Mouse (Mus musculus): ENCODE measurements around the gene Aamp.

Aamp gene

DNA sequence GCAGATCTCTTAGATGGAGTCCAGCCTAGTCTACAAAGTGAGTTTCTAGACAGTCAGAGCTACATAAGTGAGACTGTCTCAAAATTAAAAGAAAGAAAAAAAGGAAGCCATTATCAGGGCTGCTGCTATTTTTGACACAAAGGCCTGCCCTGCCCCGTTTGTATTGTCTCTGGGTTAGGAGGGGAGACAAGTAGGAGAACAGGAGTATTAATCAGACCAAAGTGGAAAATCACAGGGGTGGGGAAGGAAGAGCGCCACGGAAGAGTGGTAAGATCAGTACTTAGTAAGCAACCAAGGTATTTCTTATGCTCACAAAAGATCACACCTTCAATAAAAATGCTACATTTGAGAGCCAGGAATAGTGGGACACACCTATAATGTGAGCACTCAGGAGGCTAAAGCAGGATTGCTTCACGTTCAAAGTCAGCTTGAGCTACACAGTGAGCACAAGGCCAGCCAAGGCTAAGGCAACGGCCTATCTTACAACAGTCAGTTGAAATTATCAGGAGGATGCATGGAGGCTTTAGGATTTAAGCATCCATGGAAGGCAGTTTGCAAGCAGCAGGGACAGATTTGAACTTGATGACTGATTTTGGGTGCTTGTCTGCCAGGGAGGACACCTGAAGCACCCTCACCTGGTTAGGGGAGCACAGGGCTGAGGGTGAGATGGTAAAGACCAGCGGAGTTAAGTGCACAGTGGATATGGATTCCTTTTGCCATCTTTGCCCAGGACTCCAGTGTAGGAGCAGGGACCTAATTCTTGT is 16.0 kb upstream of the Aamp start:
- no peak for DNase-seq

DNA sequence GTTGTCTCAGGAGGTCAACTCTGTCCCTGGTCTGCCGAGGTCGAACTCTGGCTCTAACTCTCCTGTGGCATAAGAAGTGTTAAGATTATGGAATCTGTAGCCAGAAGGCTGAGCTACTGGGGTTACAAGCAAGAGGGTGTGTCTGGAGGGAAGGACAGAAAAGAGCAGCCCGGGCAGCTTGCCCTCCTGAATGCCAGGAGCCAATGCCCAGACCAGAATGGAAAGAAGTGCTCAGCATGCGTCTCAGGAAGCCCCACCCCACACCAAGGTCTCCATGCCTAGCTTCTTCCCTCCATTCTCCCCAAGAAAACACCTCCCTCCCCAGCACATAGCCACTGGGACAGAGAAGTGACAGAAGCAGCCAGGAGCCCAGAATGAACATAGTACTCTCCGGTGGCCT is 14.5 kb upstream of the Aamp start:
- no peak for DNase-seq

DNA sequence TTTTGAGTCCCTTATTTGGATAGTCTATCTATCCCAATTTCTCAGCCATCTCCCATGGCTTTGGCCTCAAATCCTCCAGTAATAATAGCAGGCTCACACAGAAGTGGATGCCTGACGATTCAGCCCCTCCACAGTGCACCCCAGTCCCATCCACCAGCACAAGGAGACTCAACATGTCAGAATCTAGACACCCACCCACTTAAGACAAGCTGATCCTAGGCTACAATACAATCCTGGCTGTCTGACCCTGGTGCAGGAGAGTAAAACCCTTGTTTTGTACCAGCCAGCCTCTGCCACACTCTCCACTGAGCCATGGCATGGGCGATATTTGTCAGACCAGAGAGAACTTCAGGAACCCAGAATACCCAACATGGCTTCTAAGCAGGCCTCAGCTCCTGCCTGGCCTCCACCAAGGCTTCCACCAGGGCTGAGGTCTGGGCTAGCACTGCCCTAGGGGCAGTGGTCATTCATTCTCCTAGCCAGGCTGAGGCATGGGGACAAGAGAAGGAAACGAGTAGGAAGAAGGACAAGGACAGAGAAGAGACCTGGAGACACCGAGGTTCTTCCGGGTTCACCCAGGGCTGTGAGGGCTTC is 13.7 kb upstream of the Aamp start:
- no peak for DNase-seq

- no peak for DNase-seq
Measured at GRCm38 (mm10) chr1:74297269-74297668, 12.7 kb upstream of the Aamp start.

DNA sequence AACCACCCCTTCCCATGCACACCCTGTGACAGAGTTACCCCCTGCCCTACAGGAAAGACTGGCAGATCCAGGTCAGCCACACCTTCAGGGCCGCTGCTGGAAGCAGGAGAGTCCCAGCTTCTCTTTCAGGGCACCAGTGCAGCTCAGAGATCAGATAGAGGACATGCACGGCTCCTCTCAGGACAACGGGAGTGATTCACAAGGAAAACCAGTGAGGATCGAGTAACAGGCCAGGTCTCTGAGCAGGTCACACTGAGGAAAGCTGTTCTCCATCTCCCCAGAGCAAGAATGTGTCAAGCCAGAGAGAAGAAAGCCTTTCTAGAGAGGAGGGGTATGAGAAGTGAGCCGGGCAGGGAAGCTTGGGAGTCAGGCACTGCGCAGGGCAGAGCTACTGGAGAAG is 11.9 kb upstream of the Aamp start:
- DNase-seq, result no peak

- peak; percentile 84 to 89 for DNase-seq
Measured at GRCm38 (mm10) chr1:74295456-74296171, 11.1 kb upstream of the Aamp start.

- DNase-seq, result no peak
Measured at GRCm38 (mm10) chr1:74294733-74295455, 10.4 kb upstream of the Aamp start.

DNA sequence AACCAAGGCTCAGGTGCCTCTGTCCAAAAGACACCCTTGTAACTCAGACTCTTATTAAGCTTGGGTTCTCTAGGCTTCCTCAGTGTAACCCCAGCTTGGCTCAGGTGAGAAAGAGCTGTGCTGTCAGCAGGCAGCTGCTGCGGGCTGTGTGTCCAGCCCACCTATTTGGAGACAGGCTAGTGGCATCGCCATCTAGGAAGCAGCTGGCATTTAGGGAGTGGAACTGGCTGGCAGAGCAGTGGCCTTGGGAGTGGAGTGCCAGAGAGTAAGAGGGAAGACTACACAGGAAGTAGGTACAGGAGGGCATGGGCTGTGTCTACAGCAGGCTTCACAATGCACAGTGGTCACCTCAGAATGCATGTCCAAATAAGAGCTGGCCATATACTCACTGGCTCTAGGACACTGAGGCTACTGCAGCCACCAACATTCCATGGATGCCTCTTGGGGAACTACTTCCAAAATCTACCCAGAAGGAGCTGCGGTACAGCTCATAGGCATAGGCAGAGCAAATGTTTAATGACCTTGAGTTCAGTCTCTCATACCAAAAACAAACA is 9.6 kb upstream of the Aamp start:
- DNase-seq, result no peak

DNA sequence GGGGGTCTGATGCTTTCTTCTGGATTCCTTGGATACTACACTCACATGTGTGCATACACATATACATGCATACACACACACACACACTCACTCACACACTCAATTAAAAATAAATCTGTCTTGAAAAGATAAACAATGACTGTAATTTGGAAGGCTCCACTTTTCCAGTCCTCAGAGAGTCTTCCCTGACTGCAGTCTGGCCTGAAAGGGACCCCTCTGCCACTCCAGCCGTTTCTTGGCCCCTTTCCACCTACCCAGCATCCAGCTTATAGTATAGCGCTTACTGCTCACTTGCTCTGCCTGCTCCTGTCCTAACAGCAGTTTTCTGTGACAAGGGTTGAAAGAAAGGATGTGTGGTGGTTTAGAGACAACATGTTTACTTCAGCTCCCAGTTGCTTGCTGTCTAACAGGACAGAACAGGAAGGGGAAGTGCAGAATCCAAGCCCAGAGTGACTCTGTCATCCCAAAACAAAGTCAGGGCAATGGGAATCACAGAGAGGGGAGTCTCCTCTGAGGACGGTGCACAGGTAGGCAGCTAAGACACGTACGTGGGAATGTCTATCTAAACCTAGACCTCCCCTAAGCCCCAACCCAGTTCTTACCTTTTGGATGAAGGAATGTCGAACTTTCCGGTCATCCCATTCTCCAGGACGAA is 8.9 kb upstream of the Aamp start:
- no peak for DNase-seq

GRCm38 (mm10) chr1:74292331-74293020 is 7.9 kb upstream of the Aamp start:
- DNase-seq, result no peak

- no peak for DNase-seq
Measured at GRCm38 (mm10) chr1:74290141-74290540, 5.6 kb upstream of the Aamp start.

DNA sequence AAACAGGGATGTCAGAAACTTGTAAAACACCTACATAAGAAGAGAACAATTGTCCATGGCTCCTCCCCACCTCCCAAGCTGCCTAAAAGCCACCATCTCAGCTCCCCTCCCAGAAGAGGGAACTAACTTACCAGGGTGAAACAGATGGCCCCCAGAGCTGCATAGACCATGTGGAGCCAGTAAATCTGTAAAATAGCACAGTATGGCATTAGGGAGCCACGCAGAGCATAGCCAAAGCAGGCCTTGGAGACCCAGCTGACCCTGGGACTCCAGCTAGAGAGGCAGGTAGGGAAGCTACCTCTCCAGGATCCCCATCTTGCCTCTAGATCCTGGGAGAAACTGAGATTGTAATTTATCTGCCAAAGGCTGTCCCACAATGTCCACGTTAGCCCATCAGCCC is 5.2 kb upstream of the Aamp start:
- no peak for DNase-seq

- no peak for DNase-seq
Measured at GRCm38 (mm10) chr1:74289248-74289647, 4.7 kb upstream of the Aamp start.

GRCm38 (mm10) chr1:74288327-74288726 is 3.8 kb upstream of the Aamp start:
- no peak for DNase-seq

DNA sequence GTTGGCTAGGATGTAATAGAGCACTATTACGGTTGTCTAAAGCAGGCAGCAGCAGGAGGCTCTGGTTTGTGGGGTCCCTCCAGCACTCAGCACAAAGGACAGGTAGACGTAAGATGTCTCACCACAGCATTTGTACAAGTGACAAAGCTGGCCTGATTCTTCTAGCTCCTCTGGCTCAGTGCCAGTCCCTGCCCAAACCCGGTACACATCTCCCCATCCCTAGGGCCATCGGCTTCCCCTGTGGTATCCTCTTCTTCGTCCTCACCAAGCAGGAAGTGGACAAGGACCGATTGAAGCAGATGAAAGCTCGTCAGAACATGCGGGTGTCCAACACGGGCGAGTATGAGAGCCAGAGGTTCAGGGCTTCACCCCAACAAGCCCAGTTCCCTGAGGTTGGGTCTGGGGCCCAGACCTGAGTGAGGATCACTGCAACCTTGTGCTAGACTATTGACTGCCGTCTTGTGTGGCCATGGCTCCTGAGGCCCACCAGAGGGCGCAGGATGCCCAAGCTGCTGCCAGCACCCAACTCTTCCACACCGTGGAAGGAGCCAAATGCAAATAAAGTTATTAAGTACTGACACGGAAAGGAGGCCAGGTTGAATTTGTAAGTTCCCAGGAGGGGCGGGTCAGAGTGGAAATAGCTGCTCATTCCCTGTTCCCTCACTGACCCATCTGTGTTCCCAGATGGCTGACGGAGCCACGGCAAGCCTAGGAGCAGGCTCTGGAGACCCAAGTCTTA is 2.5 kb upstream of the Aamp start:
- peak; percentile 27 to 32 for DNase-seq

DNA sequence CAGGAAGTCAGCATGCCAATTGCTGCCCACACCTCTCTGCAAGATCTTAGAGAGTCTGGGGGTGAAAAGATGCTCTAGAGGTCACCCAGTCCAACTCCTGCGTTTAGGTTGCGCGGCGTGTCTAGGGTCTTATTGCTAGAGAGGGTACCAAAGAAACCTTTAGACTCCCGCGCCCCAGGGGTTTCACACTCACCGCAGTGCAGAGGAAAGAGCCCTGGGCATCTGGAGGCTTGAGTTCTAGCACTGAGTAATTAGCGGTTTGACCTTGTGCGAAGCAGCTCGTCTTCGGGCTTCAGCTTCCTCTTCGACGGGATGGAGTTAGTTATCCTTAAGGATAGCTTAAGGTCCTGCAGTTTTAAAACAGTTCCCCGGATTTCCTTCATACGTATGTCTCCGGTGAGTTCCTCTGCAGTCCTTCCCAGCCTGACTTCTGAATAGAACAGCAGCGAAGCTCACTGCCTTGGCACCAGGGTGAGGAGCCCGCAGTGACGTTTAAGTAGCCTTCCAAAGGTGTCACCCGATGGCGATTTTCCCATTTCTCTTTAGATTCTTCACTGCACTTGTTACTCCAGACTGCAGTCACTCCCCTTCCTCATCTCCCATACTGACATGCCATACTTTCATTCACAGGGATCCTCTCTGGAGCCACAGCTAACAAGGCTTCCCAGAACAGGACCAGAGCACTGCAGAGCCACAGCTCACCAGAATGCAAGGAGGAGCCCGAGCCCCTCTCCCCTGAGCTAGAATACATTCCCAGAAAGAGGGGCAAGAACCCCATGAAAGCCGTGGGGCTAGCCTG is 873 bp upstream of the Aamp start:
- DNase-seq, result no peak

DNA sequence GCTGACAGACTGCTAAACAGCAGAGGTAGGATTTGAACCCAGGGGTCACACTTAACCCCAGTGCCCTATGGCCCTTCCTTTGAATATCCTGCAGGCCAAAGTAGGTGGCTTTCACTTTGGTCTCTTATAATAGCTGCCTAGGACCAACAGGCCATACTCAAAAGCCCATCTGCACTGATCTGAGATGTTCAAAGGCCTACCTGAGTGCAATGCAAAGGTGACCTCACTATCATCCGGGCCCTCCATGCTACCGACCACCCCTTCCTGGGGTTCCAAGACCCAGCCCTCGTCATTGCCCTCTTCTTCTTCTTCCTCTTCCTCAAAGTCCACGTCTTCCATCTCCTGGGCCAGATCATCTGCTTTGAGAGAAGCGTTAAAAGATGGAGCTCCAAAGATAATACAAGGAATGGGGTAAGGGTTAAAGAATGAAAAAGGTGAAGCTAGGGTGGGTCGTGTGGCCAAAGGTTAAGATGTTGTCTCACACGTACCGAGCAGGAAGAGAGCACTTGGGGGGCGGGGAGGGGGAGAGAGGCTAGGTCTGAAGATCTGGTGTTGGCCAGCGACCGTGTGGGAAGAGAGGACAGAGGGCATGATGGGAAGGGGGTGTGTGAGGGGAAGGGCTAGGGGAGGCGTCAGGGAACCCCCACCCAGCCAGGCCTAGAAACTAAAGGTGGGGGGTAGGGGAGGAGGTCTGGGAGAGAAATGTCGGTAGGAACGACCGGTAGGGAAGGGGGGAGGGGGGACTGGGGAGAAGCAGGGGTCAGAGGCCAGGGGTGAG is 663 bp downstream of the Aamp start:
- peak; percentile 72 to 75 for DNase-seq

GRCm38 (mm10) chr1:74282896-74283625 is 1.5 kb downstream of the Aamp start:
- no peak for DNase-seq

DNA sequence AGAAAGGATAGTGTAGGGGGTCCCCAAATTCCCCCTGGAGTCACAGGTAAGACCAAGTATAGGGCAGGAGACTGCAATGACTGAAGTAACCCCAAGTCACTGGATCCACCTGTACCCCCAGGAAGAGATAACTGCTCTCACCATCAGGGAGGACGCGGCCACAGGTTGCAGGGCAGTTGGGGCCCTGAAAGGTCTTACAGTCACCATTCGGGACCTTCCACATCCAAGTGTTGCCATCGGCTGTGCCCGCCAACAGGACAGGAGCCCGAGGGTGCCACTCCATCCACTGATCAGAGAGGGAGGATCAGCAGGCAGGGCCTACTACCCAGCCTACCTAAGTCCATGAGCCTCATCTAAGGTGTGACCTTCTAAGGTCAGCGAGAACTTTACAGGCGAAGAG is 2.7 kb downstream of the Aamp start:
- DNase-seq, result no peak
